ENCODE assay signal across 9 mouse cellular contexts in genomic region chr3:27861601-27862000, GRCm38 (mm10). TPM values are rescaled to one million over a fixed set of nuclear protein-coding genes. Genes with fewer than 3 reads are reported as not detected.
DNase-seq lines count a peak whose midpoint lies in the region; ATAC-seq lines count a peak whose summit lies in the region.
"Had no signal": no experiment of that assay in that cellular context is flagged by ENCODE, and none has a peak within 500 bp of the region (broad histone marks: within the 10 kb centered on the region; RNA-seq: fewer than 3 reads in every experiment).

No protein-coding gene starts in this region.

- intact Hi-C loops in left cerebral cortex, postnatal 14 days (cut with DNase I): loop anchor here (5.0 to 10.0 kb wide), 4 partner anchors 79 to 387 kb away; partner anchors contain the start of gene Fndc3b
- intact Hi-C loops in gastrocnemius, postnatal 14 days (cut with DNase I; ENCODE audit: low total_unique reads): no loop called here

- ATAC-seq in megakaryocyte, adult 5-6 weeks (ENCODE audit: poor library complexity, severe bottlenecking): no peak

- peak; percentile 11 to 36 for DNase-seq in left cerebral cortex, postnatal 14 days (ENCODE audit: low spot score in 2 of 2)
- no peak for DNase-seq in left cerebral cortex, adult 11 months (ENCODE audit: low spot score)
- peak; percentile 27 for DNase-seq in brain, adult 2 months (ENCODE audit: low read depth, low spot score)
- peak; percentile 62 for DNase-seq in gastrocnemius, postnatal 14 days
- DNase-seq in kidney, adult 9 months: peak; percentile 73
- DNase-seq in lung, postnatal 25 days (ENCODE audit: low spot score): peak; percentile 77
- no peak for DNase-seq in thymus, postnatal 36 days

RNA-seq across cellular contexts. Expression of gene Tmem212, which starts 34.6 kb away (rescaled TPM):
- under 1 TPM in 1 of 2 experiments, not detected in 1; 0.68 TPM for total RNA-seq in left cerebral cortex, postnatal 14 days (2021)
- not detected for total RNA-seq in gastrocnemius, postnatal 14 days (2021)
- not detected in 2 replicates for total RNA-seq in megakaryocyte, adult 5-6 weeks (2015)
- total RNA-seq in megakaryocyte, adult 5-6 weeks (2017): not detected in 2 replicates
- total RNA-seq: MEL had no signal

Comparison
In these comparisons a context has a peak if more than half of its experiments do, and no peak if none do; other contexts are left out.
1. DNase-seq: peak in left cerebral cortex, postnatal 14 days (2 of 2), brain, adult 2 months (single experiment), gastrocnemius, postnatal 14 days (single experiment), kidney, adult 9 months (single experiment) and lung, postnatal 25 days (single experiment); none in left cerebral cortex, adult 11 months (single experiment) and thymus, postnatal 36 days (0 of 2).